Mouse (Mus musculus): ENCODE results near the gene C8g. TPM values are rescaled to one million over a fixed set of nuclear protein-coding genes. Genes with fewer than 3 reads are reported as not detected.

C8g gene
- polyA plus RNA-seq, 1 experiment: 0.08 TPM

DNA sequence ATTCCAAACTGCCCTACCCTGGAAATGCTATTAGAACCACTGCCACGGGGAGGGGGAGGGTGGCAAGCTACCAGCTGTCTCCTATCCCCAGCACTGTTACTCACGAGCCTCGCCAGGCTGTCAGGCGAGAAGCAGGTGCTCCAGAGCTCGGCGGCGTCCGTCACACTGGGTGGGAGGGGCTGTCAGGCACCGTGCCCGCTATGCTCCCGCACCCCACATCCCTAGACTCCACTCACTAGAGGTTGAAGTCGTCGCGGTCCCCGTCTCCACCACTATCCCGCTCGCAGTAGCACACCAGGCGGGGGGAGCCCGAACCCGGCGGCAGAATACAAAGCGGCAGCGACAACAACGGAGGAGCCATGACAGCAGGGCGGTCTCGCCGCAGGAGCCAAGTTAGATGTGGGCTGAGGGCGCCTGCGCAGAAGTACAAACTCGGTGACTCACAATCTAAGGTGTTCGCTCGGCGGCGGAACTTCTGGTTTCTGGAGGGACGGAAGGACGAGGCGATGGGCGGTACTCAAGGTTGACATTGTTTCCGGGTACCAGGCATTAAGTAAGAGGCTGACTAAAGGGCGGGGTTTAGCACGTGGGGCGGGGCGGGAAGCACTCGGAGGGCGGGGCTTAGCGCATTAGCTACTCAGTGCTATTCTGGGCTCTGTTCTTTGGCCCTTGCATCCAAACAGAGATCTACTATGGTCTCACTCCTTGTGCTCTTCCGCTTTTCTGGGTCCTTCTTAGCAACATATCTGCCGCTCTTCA, 40.8 kb downstream of the C8g start, which contains the start of gene Paxx:
Gene Paxx (minus strand): TSS at position 544 of the 759 bp plus-strand sequence.
- TF ChIP-seq GATA1 (IDR thresholded peaks at IDR 0.05; ENCODE audit: low read length): no peak

DNA sequence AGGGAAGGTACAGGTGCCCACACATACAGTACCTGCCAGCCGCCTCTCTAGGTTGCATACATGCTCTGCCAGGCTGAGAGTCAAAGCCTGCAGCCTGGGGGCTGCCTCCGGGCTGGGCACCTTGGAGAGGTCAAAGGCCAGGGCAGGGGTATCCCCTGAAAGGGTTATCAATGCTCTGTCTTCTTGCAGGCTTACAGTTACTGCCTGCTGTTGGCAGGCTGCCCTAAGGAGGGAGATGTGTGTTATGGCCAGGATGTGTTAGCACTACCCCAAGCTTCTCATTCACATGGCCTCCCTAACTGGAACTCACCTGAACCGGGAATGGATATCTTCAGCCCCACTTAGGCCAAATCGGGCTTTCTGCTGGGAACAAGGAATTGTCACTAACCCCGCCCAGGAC, 41.4 kb downstream of the C8g start:
- TF ChIP-seq GATA1 (IDR thresholded peaks at IDR 0.05; ENCODE audit: low read length): no peak

DNA sequence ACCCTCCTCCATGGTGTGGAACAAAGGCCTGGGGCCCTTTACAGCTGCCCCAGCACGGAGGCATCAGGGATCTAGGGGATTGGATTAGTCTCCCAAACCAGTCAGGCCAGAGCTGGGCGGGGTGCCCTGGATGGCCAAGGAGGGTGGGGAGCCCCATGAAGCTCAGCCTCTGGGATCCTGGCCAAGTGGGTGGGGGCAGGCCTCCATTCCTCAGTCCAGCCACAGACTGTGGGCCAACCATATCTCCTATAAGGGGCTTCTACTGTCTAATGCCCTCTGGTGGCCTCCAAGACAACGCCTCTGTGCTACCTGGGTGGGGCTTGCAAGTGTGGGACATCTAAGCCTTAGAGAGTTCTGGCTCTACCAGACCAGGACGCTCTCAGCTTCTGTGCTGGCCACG, 42.6 kb downstream of the C8g start:
- no peak for TF ChIP-seq GATA1 (IDR thresholded peaks at IDR 0.05; ENCODE audit: low read length)

DNA sequence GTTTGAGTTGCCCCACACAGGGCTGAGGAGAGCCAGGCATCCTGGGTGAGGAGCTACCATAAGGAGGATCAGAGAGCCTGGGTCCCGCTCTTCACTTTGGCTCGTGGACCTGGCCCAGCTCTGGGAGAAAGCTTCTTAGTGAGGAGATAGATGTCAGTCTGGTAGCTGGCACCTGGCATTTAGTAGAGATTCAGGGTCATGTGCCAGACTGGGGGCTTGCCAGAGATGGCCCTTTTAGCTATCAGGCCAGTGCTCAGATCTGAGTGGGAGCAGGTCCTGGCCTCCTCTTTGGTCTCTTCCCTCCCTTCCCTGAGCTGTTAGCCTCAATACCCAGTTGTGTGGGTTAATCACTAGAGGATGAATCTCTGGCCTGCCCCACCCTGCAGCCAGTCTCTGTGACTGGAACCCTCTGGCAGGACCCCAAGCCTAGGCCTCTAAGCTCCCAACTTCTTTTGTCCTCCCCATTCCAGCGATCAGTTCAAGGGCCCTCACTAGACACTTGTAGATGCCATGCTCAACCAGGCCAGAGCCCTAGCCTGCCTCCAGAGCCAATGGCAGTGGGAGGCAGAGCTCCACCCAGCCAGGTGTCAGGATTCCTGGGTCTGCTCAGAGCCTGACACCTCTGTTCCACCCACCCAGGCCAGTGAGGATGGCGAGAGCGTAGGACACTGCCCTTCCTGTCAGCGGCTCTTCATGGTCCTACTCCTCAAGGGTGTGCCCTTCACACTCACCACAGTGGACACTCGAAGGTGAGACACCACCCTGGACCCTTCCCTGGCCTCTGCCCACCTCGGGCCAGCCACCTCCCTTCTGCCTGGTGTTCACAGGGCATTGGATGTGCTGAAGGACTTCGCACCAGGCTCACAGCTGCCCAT, 44.3 kb downstream of the C8g start:
- no peak for TF ChIP-seq GATA1 (IDR thresholded peaks at IDR 0.05; ENCODE audit: low read length)

DNA sequence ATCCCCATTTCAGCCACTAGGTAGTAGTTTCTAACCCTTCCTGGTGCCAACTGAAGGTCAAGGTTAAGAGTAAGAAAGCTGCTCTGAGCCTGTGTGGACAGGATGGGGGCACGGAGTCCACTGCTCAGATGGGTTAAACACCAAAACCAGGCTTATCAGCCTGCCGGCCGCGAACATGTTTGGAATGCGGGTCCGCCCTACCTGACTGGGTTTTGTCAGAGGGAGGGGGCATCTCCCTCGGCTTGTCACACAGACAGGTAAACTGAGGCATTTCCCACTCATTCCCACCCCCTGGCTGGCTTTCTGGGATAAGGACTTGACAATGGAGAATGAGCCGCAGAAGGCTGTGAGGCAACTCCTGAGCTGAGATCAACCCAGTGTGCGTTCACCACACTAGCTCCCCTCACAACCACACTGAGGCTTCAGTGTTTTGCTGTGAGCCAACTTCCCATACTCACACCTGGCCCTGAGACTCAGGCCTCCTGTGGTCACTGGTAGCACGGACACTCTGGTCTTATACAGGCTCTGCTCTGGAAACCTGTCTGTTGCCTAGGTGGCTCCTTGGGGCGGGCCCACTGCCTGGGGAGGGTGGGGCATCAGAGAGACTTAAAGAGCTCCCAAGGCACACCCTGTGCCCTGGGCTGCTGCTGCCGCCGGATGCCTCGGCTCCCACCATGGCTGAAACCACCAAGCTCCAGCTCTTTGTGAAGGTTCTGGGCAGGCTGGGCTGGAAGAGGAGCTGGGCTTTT, 45.1 kb downstream of the C8g start, which contains the start of gene Clic3:
Gene Clic3 (plus strand): TSS at position 634 of the 749 bp plus-strand sequence.
- no peak for TF ChIP-seq GATA1 (IDR thresholded peaks at IDR 0.05; ENCODE audit: low read length)

DNA sequence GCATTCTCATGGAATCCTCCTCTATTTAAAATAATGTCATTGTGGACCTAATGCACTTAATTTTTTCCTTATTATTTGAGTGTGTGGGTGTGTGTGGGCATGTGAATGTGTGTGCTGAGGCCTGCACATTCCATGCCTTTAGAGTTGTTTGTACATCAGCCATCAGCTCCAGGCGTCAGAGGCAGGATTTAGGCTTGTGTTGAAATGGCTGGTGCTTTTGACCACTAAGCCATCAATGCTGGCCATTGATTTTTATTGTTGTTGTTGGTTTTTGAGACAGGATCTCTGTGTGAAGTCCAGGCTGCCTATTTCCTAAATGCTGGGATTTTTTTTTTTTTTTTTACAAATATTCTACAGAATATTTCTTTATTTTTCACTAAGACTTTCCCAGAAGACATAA, 48.6 kb downstream of the C8g start:
- no peak for TF ChIP-seq GATA1 (IDR thresholded peaks at IDR 0.05; ENCODE audit: low read length)

DNA sequence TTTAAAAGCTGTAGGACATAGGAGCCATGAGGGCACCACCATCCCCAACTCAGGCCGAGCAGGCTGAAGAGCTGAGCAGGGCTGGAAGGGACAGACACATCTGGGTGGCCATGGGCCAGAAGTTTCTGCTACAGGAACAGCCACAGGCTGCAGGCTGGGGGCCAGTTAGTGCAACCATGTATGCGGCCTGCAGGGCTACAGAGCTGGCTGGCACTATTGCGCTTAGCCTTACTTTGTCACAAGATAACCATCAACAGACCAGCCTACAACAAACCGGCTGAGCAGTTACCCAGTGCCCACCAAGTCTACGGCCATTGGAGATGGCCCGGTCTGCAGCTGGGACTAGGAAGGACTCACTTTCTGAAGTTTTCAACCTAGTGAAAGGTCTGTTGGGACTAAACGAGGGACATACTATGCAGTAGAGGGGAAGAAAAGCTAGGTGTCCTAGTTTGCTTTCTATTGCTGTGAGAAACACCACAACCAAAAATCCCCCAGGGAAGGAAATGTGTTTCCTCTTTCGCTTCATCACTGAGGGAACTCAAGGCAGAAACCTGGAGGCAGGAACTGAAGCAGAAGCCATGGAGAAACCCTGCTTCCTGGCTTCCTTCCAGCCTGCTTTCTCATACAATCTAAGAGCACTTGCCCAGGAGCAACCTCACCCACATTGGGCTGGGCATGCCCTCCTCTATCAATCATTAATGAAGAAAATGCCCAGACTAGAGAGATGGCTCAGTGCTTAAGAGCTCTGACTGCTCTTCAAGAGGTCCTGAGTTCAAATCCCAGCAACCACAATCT, 50.5 kb downstream of the C8g start:
- no peak for TF ChIP-seq GATA1 (IDR thresholded peaks at IDR 0.05; ENCODE audit: low read length)

Other genes with a start within 250 kb of the C8g start
- 11.3 and 16.5 TPM in 2 replicates for gene Tmem203, start 246.3 kb downstream of the C8g start, polyA plus RNA-seq (2012)
- gene Tprn, start 239.1 kb downstream of the C8g start, polyA plus RNA-seq (2012): 56.1 and 69.7 TPM in 2 replicates
- 196 and 198 TPM in 2 replicates for gene Ssna1, start 229.3 kb downstream of the C8g start, polyA plus RNA-seq (2012)
- 25.4 and 26.3 TPM in 2 replicates for gene Anapc2, start 229.2 kb downstream of the C8g start, polyA plus RNA-seq (2012)
- gene Tmem210, start 213.6 kb downstream of the C8g start, polyA plus RNA-seq (2012): not detected in 2 replicates
- not detected in 2 replicates for gene Lrrc26, start 211.8 kb downstream of the C8g start, polyA plus RNA-seq (2012)
- gene Grin1, start 182.5 kb downstream of the C8g start, polyA plus RNA-seq (2012): 0.09 and 0.18 TPM in 2 replicates
- 18.5 and 26.0 TPM in 2 replicates for gene Man1b1, start 169.4 kb downstream of the C8g start, polyA plus RNA-seq (2012)
- gene Dpp7, start 145.4 kb downstream of the C8g start, polyA plus RNA-seq (2012): 5.0 and 7.6 TPM in 2 replicates
- gene Uap1l1, start 136.0 kb downstream of the C8g start, polyA plus RNA-seq (2012): 36.3 and 46.3 TPM in 2 replicates
- 139 and 187 TPM in 2 replicates for gene Sapcd2, start 129.4 kb downstream of the C8g start, polyA plus RNA-seq (2012)
- not detected in 2 replicates for gene Entpd2, start 105.8 kb downstream of the C8g start, polyA plus RNA-seq (2012)
- not detected in 2 replicates for gene Npdc1, start 102.4 kb downstream of the C8g start, polyA plus RNA-seq (2012)
- not detected in 2 replicates for gene Fut7, start 78.5 kb downstream of the C8g start, polyA plus RNA-seq (2012)
- gene Abca2, start 73.0 kb downstream of the C8g start, polyA plus RNA-seq (2012): 9.2 and 9.9 TPM in 2 replicates
- gene Clic3, start 44.9 kb downstream of the C8g start, polyA plus RNA-seq (2012): not detected in 2 replicates
- 39.7 and 40.3 TPM in 2 replicates for gene Paxx, start 40.6 kb downstream of the C8g start, polyA plus RNA-seq (2012)
- not detected in 2 replicates for gene Ptgds, start 31.7 kb downstream of the C8g start, polyA plus RNA-seq (2012)
- gene Lcn12, start 7.8 kb downstream of the C8g start, polyA plus RNA-seq (2012): not detected in 2 replicates
- 25.8 and 49.8 TPM in 2 replicates for gene Fbxw5, start 969 bp downstream of the C8g start, polyA plus RNA-seq (2012)
- 5.5 and 9.3 TPM in 2 replicates for gene Traf2, start 45.2 kb upstream of the C8g start, polyA plus RNA-seq (2012)
- gene Edf1, start 56.1 kb upstream of the C8g start, polyA plus RNA-seq (2012): 682 and 940 TPM in 2 replicates
- gene Mamdc4, start 73.1 kb upstream of the C8g start, polyA plus RNA-seq (2012): 0.52 and 0.69 TPM in 2 replicates
- 3.2 and 4.9 TPM in 2 replicates for gene Phpt1, start 73.5 kb upstream of the C8g start, polyA plus RNA-seq (2012)
- 0.09 and 0.13 TPM in 2 replicates for gene Ajm1, start 80.0 kb upstream of the C8g start, polyA plus RNA-seq (2012)
- 86.8 and 89.3 TPM in 2 replicates for gene Rabl6, start 106.8 kb upstream of the C8g start, polyA plus RNA-seq (2012)
- gene Ccdc183, start 116.0 kb upstream of the C8g start, polyA plus RNA-seq (2012): not detected in 2 replicates
- not detected in 2 replicates for gene Tmem141, start 120.3 kb upstream of the C8g start, polyA plus RNA-seq (2012)
- gene Fcna, start 126.3 kb upstream of the C8g start, polyA plus RNA-seq (2012): not detected in 2 replicates
- not detected in 2 replicates for gene Lcn8, start 151.4 kb upstream of the C8g start, polyA plus RNA-seq (2012)
- not detected in 2 replicates for gene Lcn5, start 156.2 kb upstream of the C8g start, polyA plus RNA-seq (2012)
- gene Lcn6, start 175.1 kb upstream of the C8g start, polyA plus RNA-seq (2012): not detected in 2 replicates
- not detected in 2 replicates for gene Lcn10, start 181.0 kb upstream of the C8g start, polyA plus RNA-seq (2012)
- gene Obp2a, start 198.3 kb upstream of the C8g start, polyA plus RNA-seq (2012): not detected in 2 replicates
- not detected in 2 replicates for gene Bmyc, start 205.0 kb upstream of the C8g start, polyA plus RNA-seq (2012)
- gene Obp2b, start 235.3 kb upstream of the C8g start, polyA plus RNA-seq (2012): not detected in 2 replicates